Mouse (Mus musculus): ENCODE results near the gene Spats1.

- no peak for TF ChIP-seq EP300 (IDR thresholded peaks at IDR 0.05; ENCODE audit: low read depth)
- no peak for TF ChIP-seq CTCF (IDR thresholded peaks at IDR 0.05; ENCODE audit: low read depth)
Measured at GRCm38 (mm10) chr17:45408719-45409118, 66.5 kb downstream of the Spats1 start.
